Mouse (Mus musculus): ENCODE measurements around the gene Tamm41.
A peak's percentile ranks its signal among the peaks of the same experiment; 100 is the strongest.

The Tamm41 gene

GRCm38 (mm10) chr6:115037103-115038094, at the start of gene Tamm41:
Gene Tamm41, minus strand, starts transcription at chr6:115037876.
- DNase-seq: peak; percentile 88 to 91

GRCm38 (mm10) chr6:115085274-115085841, 47.7 kb upstream of the Tamm41 start:
- no peak for DNase-seq

- no peak for DNase-seq
Observed at GRCm38 (mm10) chr6:115076781-115077575, 39.3 kb upstream of the Tamm41 start.

GRCm38 (mm10) chr6:115072024-115072423, 34.3 kb upstream of the Tamm41 start:
- DNase-seq: no peak

- DNase-seq: peak; percentile 42 to 43
Observed at GRCm38 (mm10) chr6:115065411-115066241, 27.9 kb upstream of the Tamm41 start.

- no peak for DNase-seq
Observed at GRCm38 (mm10) chr6:115062605-115063350, 25.1 kb upstream of the Tamm41 start.

GRCm38 (mm10) chr6:115059227-115059626, 21.6 kb upstream of the Tamm41 start:
- no peak for DNase-seq

- DNase-seq: no peak
Observed at GRCm38 (mm10) chr6:115056699-115057098, 19.0 kb upstream of the Tamm41 start.

- DNase-seq: no peak
Observed at GRCm38 (mm10) chr6:115055440-115055839, 17.8 kb upstream of the Tamm41 start.

- no peak for DNase-seq
Observed at GRCm38 (mm10) chr6:115051586-115052197, 14.0 kb upstream of the Tamm41 start.

GRCm38 (mm10) chr6:115049015-115049414, 11.3 kb upstream of the Tamm41 start:
- peak in 1 of 2 experiments; percentile 55 for DNase-seq

GRCm38 (mm10) chr6:115047816-115048215, 10.1 kb upstream of the Tamm41 start:
- no peak for DNase-seq

GRCm38 (mm10) chr6:115046064-115046463, 8.4 kb upstream of the Tamm41 start:
- DNase-seq: no peak

- no peak for DNase-seq
Observed at GRCm38 (mm10) chr6:115044709-115045108, 7.0 kb upstream of the Tamm41 start.

GRCm38 (mm10) chr6:115043657-115044500, 6.2 kb upstream of the Tamm41 start:
- no peak for DNase-seq

GRCm38 (mm10) chr6:115042609-115043008, 4.9 kb upstream of the Tamm41 start:
- DNase-seq: no peak

GRCm38 (mm10) chr6:115033441-115033840, 4.2 kb downstream of the Tamm41 start:
- peak; percentile 60 to 73 for DNase-seq

GRCm38 (mm10) chr6:115030098-115030497, 7.6 kb downstream of the Tamm41 start:
- DNase-seq: peak in 1 of 2 experiments; percentile 16

- DNase-seq: peak in 1 of 2 experiments; percentile 65
Observed at GRCm38 (mm10) chr6:115029248-115029647, 8.4 kb downstream of the Tamm41 start.

- no peak for DNase-seq
Observed at GRCm38 (mm10) chr6:115027485-115027992, 10.1 kb downstream of the Tamm41 start.

Measured in kidney, postnatal 25 days (tissue).